8 mouse cellular contexts compared by ENCODE assay signal in genomic region chr1:73902171-73902991, GRCm38 (mm10).
A peak's percentile ranks its signal among the peaks of the same experiment; 100 is the strongest.
DNase-seq lines count a peak whose midpoint lies in the region; ATAC-seq and TF ChIP-seq lines count a peak whose summit lies in the region.

No protein-coding gene starts in this region.

- H3K27me3 ChIP-seq in forebrain, embryonic 10.5 days (ENCODE audit: poor library complexity, severe bottlenecking), result no peaks in the 10 kb centered on the region
- H3K27me3 ChIP-seq in lung, postnatal 0 days (replicated peaks; ENCODE audit: insufficient read depth, low read length), result no peaks in the 10 kb centered on the region

- TF ChIP-seq EP300 in lung, postnatal 0 days (IDR thresholded peaks at IDR 0.05), result no peak

- DNase-seq in MEL-GATA-1-ER (ENCODE audit: extremely low read depth, low read depth), result peak; percentile 63
- peak; percentile 82 for DNase-seq in forebrain, embryonic 10.5 days (ENCODE audit: extremely low spot score, low spot score)
- peak; percentile 81 to 82 for DNase-seq in heart, postnatal 36 days
- peak; percentile 50 to 79 for DNase-seq in layer of hippocampus, adult 8-10 months (ENCODE audit: low spot score in 2 of 2)
- DNase-seq in lung, postnatal 0 days (ENCODE audit: low spot score), result peak; percentile 86
- peak; percentile 64 for DNase-seq in retina, postnatal 7 days (ENCODE audit: low read depth, low spot score)

- 0 out of 2 replicates have a peak, but pooled peaks cover 2% of the 10 kb centered on the region for H3K4me1 ChIP-seq in brown adipose tissue, adult 24 weeks (ENCODE audit: control insufficient read depth, insufficient read depth, insufficient read length, low read length)
- H3K4me1 ChIP-seq in forebrain, embryonic 10.5 days, result peaks cover 11% of the 10 kb centered on the region
- H3K4me1 ChIP-seq in lung, postnatal 0 days (ENCODE audit: insufficient read depth, low read depth, low read length), result peaks cover 7% of the 10 kb centered on the region

- peak; percentile 46 for ATAC-seq in lung, postnatal 0 days
- ATAC-seq in erythroid progenitor cell, adult 5-6 weeks (replicated peaks; ENCODE audit: low FRiP score, poor library complexity, severe bottlenecking), result no peak; the same call in 1 of the 2 replicates

- TF ChIP-seq CTCF in lung, postnatal 0 days (IDR thresholded peaks at IDR 0.05), result peak; percentile 81

- H3K36me3 ChIP-seq in forebrain, embryonic 10.5 days (replicated peaks), result no peaks in the 10 kb centered on the region
- H3K36me3 ChIP-seq in lung, postnatal 0 days (ENCODE audit: insufficient read depth, low read length), result no peaks in the 10 kb centered on the region

- 29% methylated on average over 16 of the region's 16 CpGs for WGBS in forebrain, embryonic 10.5 days
- 12% methylated on average over 15 of the region's 16 CpGs for WGBS in lung, postnatal 0 days

- H3K9me3 ChIP-seq in forebrain, embryonic 10.5 days, result no peaks in the 10 kb centered on the region
- H3K9me3 ChIP-seq in lung, postnatal 0 days (ENCODE audit: low read length), result no peaks in the 10 kb centered on the region

- intact Hi-C loops in heart, postnatal 36 days (cut with DNase I), result loop anchor here (1.0 kb wide), 2 partner anchors 181 to 294 kb away; no protein-coding TSS in a partner anchor

- H3K4me3 ChIP-seq in brown adipose tissue, adult 24 weeks (ENCODE audit: insufficient read depth, low read depth, low read length), result no peak overlapping the region
- no peak overlapping the region for H3K4me3 ChIP-seq in forebrain, embryonic 10.5 days
- H3K4me3 ChIP-seq in lung, postnatal 0 days (ENCODE audit: low read depth, low read length), result no peak overlapping the region

- 0 out of 2 replicates have a peak overlapping the region, but pooled peaks have one; percentile 29 for H3K27ac ChIP-seq in brown adipose tissue, adult 24 weeks (replicated peaks; ENCODE audit: low read depth, low read length)
- 0 out of 2 replicates have a peak overlapping the region, but pooled peaks have one; percentile 21 for H3K27ac ChIP-seq in forebrain, embryonic 10.5 days
- peak overlapping the region; percentile 47; the same call in 1 of the 2 replicates for H3K27ac ChIP-seq in lung, postnatal 0 days (ENCODE audit: low read length)

- no peak overlapping the region for H3K9ac ChIP-seq in lung, postnatal 0 days (replicated peaks; ENCODE audit: low read depth)

- H3K4me2 ChIP-seq in lung, postnatal 0 days (replicated peaks; ENCODE audit: low read depth, low read length), result no peak overlapping the region
